Mouse (Mus musculus) hindbrain, embryonic 15.5 days (tissue): ENCODE data around the gene Dennd1a. TPM values are rescaled to one million over a fixed set of nuclear protein-coding genes. Genes with fewer than 3 reads are reported as not detected.

Source experiments
- ATAC-seq: fragments of 200-750 bp; cut with Nextera tagmentation; 2 replicates; pipeline ENCODE4 v1.8.0; 2017; ENCODE audit warnings: low read depth, moderate number of reproducible peaks, moderate TSS enrichment; ENCODE audit not compliant: low FRiP score
- H3K27ac ChIP-seq: fragments of 300-500 bp; sonication (generic); replicated peaks from 2 replicates; pipeline ENCODE4 v1.5.1; 2015; ENCODE audit warnings: mild to moderate bottlenecking, inconsistent platforms
- H3K27me3 ChIP-seq: fragments of 300-500 bp; sonication (generic); 2 replicates; pipeline ENCODE4 v1.6.1; 2015; ENCODE audit warnings: control low read depth, inconsistent platforms
- H3K36me3 ChIP-seq: fragments of 300-500 bp; sonication (generic); 2 replicates; pipeline ENCODE4 v1.6.1; 2015; ENCODE audit warnings: control low read depth, inconsistent platforms
- H3K4me1 ChIP-seq: fragments of 300-500 bp; sonication (generic); replicated peaks from 2 replicates; pipeline ENCODE4 v1.6.1; 2015; ENCODE audit warnings: control low read depth, inconsistent platforms
- H3K4me2 ChIP-seq: fragments of 300-500 bp; sonication (generic); 2 replicates; pipeline ENCODE4 v1.6.1; 2015; ENCODE audit warnings: moderate library complexity, mild to moderate bottlenecking, inconsistent platforms
- H3K4me3 ChIP-seq: fragments of 300-500 bp; sonication (generic); 2 replicates; pipeline ENCODE4 v1.5.1; 2015; ENCODE audit warnings: mild to moderate bottlenecking, inconsistent platforms
- H3K9ac ChIP-seq: fragments of 300-500 bp; sonication (generic); 2 replicates; pipeline ENCODE4 v1.6.1; 2015; ENCODE audit warnings: inconsistent platforms
- H3K9me3 ChIP-seq: fragments of 300-500 bp; sonication (generic); 2 replicates; pipeline ENCODE4 v1.6.1; 2016; ENCODE audit warnings: control low read depth, inconsistent platforms
- WGBS: fragments of 180-500 bp; shearing (Covaris S2); methylation state at CpG from one replicate; pipeline ENCODE4 v1.1.7; 2015; 5-methylcytosine and 5-hydroxymethylcytosine counted together
- polyA plus RNA-seq: library from polyadenylated mRNA; unstranded; fragments of >200 nt; fragmentation: Nextera tagmentation; extraction: Ambion mirVana; gene quantifications from 2 replicates; pipeline ENCODE4 v1.2.1, GENCODE M21; 2015

The Dennd1a gene
- polyA plus RNA-seq, 1 experiment from 2014 or later, result 23.0 TPM

- no peak overlapping the region for H3K27ac ChIP-seq
- H3K9ac ChIP-seq, result no peak overlapping the region
- WGBS, result 91% methylated on average over 5 of the region's 5 CpGs
- H3K27me3 ChIP-seq, result no peaks in the 10 kb centered on the region
- H3K9me3 ChIP-seq, result no peaks in the 10 kb centered on the region
- no peak for ATAC-seq
- no peaks in the 10 kb centered on the region for H3K36me3 ChIP-seq
- H3K4me3 ChIP-seq, result no peak overlapping the region
- peaks cover 6% of the 10 kb centered on the region for H3K4me1 ChIP-seq
- H3K4me2 ChIP-seq, result no peak overlapping the region
These were observed 474.8 kb downstream of the Dennd1a start for GRCm38 (mm10) chr2:37812401-37812800.

GRCm38 (mm10) chr2:37811682-37812081 is 475.5 kb downstream of the Dennd1a start:
- H3K9ac ChIP-seq, result no peak overlapping the region
- no peaks in the 10 kb centered on the region for H3K36me3 ChIP-seq
- WGBS, result 33% methylated on average over 2 of the region's 2 CpGs
- no peak overlapping the region for H3K4me2 ChIP-seq
- H3K27me3 ChIP-seq, result no peaks in the 10 kb centered on the region
- ATAC-seq, result peak; percentile 9; the same call in 1 of the 2 replicates
- H3K4me3 ChIP-seq, result no peak overlapping the region
- no peak overlapping the region for H3K27ac ChIP-seq
- no peaks in the 10 kb centered on the region for H3K9me3 ChIP-seq
- peaks cover 6% of the 10 kb centered on the region for H3K4me1 ChIP-seq

- Histone ChIP-seq H3K9ac (no peak overlapping the region), H3K4me3 (no peak overlapping the region), H3K27ac (no peak overlapping the region), H3K36me3 (no peaks in the 10 kb centered on the region), H3K9me3 (no peaks in the 10 kb centered on the region), H3K4me1 (no peaks in the 10 kb centered on the region), H3K4me2 (no peak overlapping the region), H3K27me3 (no peaks in the 10 kb centered on the region)
- WGBS, result 42% methylated on average over 4 of the region's 4 CpGs
- ATAC-seq, result peak; percentile 69
These were observed 484.5 kb downstream of the Dennd1a start for GRCm38 (mm10) chr2:37802610-37803212.

- no peaks in the 10 kb centered on the region for H3K4me1 ChIP-seq
- no peak overlapping the region for H3K4me3 ChIP-seq
- no peak overlapping the region for H3K27ac ChIP-seq
- no peak overlapping the region for H3K9ac ChIP-seq
- H3K27me3 ChIP-seq, result no peaks in the 10 kb centered on the region
- no peaks in the 10 kb centered on the region for H3K9me3 ChIP-seq
- H3K4me2 ChIP-seq, result no peak overlapping the region
- whole genome bisulfite sequencing, result 80% methylated on average over 4 of the region's 4 CpGs
- no peaks in the 10 kb centered on the region for H3K36me3 ChIP-seq
- no peak for ATAC-seq
These were observed 485.5 kb downstream of the Dennd1a start for GRCm38 (mm10) chr2:37801687-37802086.

- no peak for ATAC-seq
- Histone ChIP-seq H3K4me1 (no peaks in the 10 kb centered on the region), H3K9ac (no peak overlapping the region), H3K27ac (no peak overlapping the region), H3K4me3 (no peak overlapping the region), H3K27me3 (no peaks in the 10 kb centered on the region), H3K9me3 (no peaks in the 10 kb centered on the region), H3K4me2 (no peak overlapping the region), H3K36me3 (no peaks in the 10 kb centered on the region)
- 61% methylated on average over 6 of the region's 6 CpGs for WGBS
These were observed 488.1 kb downstream of the Dennd1a start for GRCm38 (mm10) chr2:37799137-37799536.

GRCm38 (mm10) chr2:37797046-37797445 is 490.1 kb downstream of the Dennd1a start:
- H3K27me3 ChIP-seq, result peaks cover 6% of the 10 kb centered on the region; the same call in 1 of the 2 replicates
- no peaks in the 10 kb centered on the region for H3K36me3 ChIP-seq
- no peak overlapping the region for H3K9ac ChIP-seq
- H3K9me3 ChIP-seq, result no peaks in the 10 kb centered on the region
- no peak overlapping the region for H3K4me3 ChIP-seq
- H3K27ac ChIP-seq, result no peak overlapping the region
- no peak overlapping the region for H3K4me2 ChIP-seq
- ATAC-seq, result no peak
- H3K4me1 ChIP-seq, result no peaks in the 10 kb centered on the region
- WGBS, result 89% methylated on average over 4 of the region's 4 CpGs

- Histone ChIP-seq H3K4me3 (no peak overlapping the region), H3K9ac (no peak overlapping the region), H3K36me3 (no peaks in the 10 kb centered on the region), H3K4me2 (no peak overlapping the region), H3K4me1 (no peaks in the 10 kb centered on the region), H3K9me3 (no peaks in the 10 kb centered on the region), H3K27me3 (peaks cover 6% of the 10 kb centered on the region; the same call in 1 of the 2 replicates), H3K27ac (no peak overlapping the region)
- ATAC-seq, result no peak
- WGBS, result 76% methylated on average over 1 of the region's 1 CpGs
These were observed 491.2 kb downstream of the Dennd1a start for GRCm38 (mm10) chr2:37796021-37796420.

GRCm38 (mm10) chr2:37791340-37791739 is 495.9 kb downstream of the Dennd1a start:
- Histone ChIP-seq H3K4me3 (no peak overlapping the region), H3K4me1 (peaks cover 8% of the 10 kb centered on the region), H3K4me2 (no peak overlapping the region), H3K9me3 (no peaks in the 10 kb centered on the region), H3K36me3 (no peaks in the 10 kb centered on the region), H3K27ac (no peak overlapping the region), H3K9ac (no peak overlapping the region), H3K27me3 (peaks cover 6% of the 10 kb centered on the region; the same call in 1 of the 2 replicates)
- 83% methylated on average over 4 of the region's 4 CpGs for WGBS
- ATAC-seq, result no peak

- Histone ChIP-seq H3K4me2 (no peak overlapping the region), H3K9me3 (no peaks in the 10 kb centered on the region), H3K27me3 (peaks cover 6% of the 10 kb centered on the region; the same call in 1 of the 2 replicates), H3K27ac (no peak overlapping the region), H3K36me3 (no peaks in the 10 kb centered on the region), H3K4me3 (no peak overlapping the region), H3K4me1 (peaks cover 9% of the 10 kb centered on the region), H3K9ac (no peak overlapping the region)
- no peak for ATAC-seq
- 90% methylated on average over 14 of the region's 14 CpGs for WGBS
These were observed 496.5 kb downstream of the Dennd1a start for GRCm38 (mm10) chr2:37790738-37791137.

- H3K27ac ChIP-seq, result no peak overlapping the region
- H3K27me3 ChIP-seq, result peaks cover 6% of the 10 kb centered on the region; the same call in 1 of the 2 replicates
- H3K9me3 ChIP-seq, result no peaks in the 10 kb centered on the region
- H3K36me3 ChIP-seq, result no peaks in the 10 kb centered on the region
- no peak overlapping the region for H3K9ac ChIP-seq
- H3K4me2 ChIP-seq, result no peak overlapping the region
- ATAC-seq, result no peak
- 92% methylated on average over 10 of the region's 10 CpGs for WGBS
- H3K4me1 ChIP-seq, result peaks cover 9% of the 10 kb centered on the region
- H3K4me3 ChIP-seq, result no peak overlapping the region
These were observed 497.2 kb downstream of the Dennd1a start for GRCm38 (mm10) chr2:37789995-37790394.

GRCm38 (mm10) chr2:37789029-37789428 is 498.2 kb downstream of the Dennd1a start:
- peaks cover 9% of the 10 kb centered on the region for H3K4me1 ChIP-seq
- no peaks in the 10 kb centered on the region for H3K36me3 ChIP-seq
- no peak overlapping the region for H3K9ac ChIP-seq
- H3K4me3 ChIP-seq, result no peak overlapping the region
- ATAC-seq, result no peak
- no peak overlapping the region for H3K27ac ChIP-seq
- WGBS, result 94% methylated on average over 5 of the region's 5 CpGs
- no peak overlapping the region for H3K4me2 ChIP-seq
- peaks cover 6% of the 10 kb centered on the region; the same call in 1 of the 2 replicates for H3K27me3 ChIP-seq
- no peaks in the 10 kb centered on the region for H3K9me3 ChIP-seq

GRCm38 (mm10) chr2:37788176-37788962 is 498.8 kb downstream of the Dennd1a start:
- no peak overlapping the region for H3K4me2 ChIP-seq
- H3K4me3 ChIP-seq, result no peak overlapping the region
- H3K27me3 ChIP-seq, result peaks cover 6% of the 10 kb centered on the region; the same call in 1 of the 2 replicates
- peak; percentile 55 for ATAC-seq
- WGBS, result 77% methylated on average over 7 of the region's 7 CpGs
- H3K27ac ChIP-seq, result no peak overlapping the region
- H3K9ac ChIP-seq, result no peak overlapping the region
- no peaks in the 10 kb centered on the region for H3K36me3 ChIP-seq
- peaks cover 9% of the 10 kb centered on the region for H3K4me1 ChIP-seq
- no peaks in the 10 kb centered on the region for H3K9me3 ChIP-seq
